Mouse (Mus musculus) layer of hippocampus, postnatal 10 days (tissue): ENCODE measurements at regions not wholly inside any gene's neighbourhood (a gene's known extent, or its start where the extent isn't known, plus 50 kb on each side); places are given as distances from the start of the nearest gene placed in this dataset.

Experiments used
- DNase-seq, 2 experiments: peaks; one replicate each; pipeline ENCODE4 v3.0.0; 2021; ENCODE audit warnings: low spot score in 2 of 2

DNA sequence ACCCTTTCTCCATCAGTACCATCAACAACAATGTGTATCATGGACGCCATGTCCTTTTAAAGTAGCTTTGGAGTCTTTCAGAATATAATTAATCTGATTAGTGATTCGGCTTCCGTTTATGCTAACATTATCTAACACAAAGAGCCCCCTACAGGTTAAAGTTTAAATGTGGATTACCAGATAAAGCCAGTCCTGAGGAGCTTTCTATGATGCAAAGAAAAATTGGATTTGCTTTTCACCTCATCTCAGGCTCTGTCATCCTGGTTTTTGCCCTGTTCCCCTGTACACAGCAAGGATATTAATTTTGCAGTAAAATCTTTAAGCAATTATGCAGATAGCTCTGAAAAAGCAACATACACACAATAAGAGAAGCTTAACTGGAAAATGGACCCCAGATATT is 412.7 kb upstream of the Tbc1d2b start:
- DNase-seq, result no peak

- no peak for DNase-seq
Observed at GRCm38 (mm10) chr9:90690066-90690465, 419.5 kb upstream of the Tbc1d2b start.

GRCm38 (mm10) chr9:90691137-90691536 is 420.5 kb upstream of the Tbc1d2b start:
- no peak for DNase-seq

- DNase-seq, result no peak
Observed at GRCm38 (mm10) chr9:90691676-90692661, 421.4 kb upstream of the Tbc1d2b start.

GRCm38 (mm10) chr9:90693031-90693671 is 422.5 kb upstream of the Tbc1d2b start:
- DNase-seq, result no peak

DNA sequence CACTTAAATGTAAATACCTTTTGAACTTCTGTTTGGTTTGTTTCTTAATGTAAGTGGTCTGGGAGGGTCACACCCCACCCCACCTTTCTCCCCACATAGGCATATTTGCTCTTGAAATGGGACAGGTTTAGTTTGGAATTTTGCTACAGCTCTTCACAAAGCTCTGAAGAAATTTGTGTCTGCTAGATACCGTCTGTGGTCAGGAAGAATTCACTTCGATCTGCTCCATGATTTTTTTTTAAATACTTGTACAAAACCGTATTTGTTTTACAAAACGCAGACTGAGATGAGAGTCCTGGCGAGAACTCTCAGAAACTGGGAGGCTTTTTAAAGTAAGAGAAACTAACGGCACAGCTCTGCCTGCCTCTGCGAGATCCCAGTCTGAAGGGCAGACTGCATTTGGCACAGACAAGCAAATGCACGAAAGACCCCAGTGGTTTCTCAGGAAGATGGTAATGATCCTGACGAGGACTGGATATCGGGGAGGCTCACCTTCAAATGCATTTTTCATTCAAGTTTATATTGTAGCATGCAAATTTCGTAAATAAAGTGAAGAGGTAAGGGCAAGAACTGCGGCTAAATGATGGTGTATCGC is 423.5 kb upstream of the Tbc1d2b start:
- DNase-seq, result peak in 1 of 2 experiments; percentile 11

- DNase-seq, result no peak
Observed at GRCm38 (mm10) chr9:90695693-90696092, 425.1 kb upstream of the Tbc1d2b start.

DNA sequence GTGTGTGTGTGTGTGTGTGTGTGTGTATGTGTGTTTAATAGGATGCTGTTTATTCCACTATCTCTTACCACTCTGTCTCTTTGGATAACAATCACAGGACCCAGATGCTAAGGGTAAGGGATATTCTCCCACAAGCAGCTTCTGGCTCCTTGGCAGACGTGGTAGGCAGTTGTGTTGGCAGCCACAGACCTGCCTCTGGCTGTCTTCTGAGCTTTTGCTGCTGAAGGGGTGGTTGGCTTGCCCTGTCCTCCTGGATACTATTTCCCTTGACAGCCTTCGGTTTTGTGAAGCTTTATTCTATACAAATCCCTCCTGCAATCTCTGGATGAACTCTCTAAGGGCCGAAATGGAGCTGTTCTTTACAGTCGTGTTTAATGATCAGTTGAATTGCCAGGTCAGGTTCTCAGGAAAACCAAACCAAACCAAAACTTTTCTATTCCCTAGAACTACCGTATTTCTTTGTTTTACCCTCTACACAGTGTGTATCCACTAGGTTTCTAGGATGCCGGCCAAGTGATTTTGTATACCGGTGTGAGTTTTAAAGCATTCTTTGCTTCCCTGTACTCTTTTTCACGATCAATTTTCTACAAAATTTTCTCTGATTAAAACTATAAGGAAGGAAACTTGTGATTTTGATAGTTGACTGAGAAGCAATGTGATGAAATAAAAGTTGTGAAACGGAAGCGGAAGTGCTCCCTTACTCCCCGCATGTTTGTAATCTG is 426.8 kb upstream of the Tbc1d2b start:
- DNase-seq, result peak in 1 of 2 experiments; percentile 10

DNA sequence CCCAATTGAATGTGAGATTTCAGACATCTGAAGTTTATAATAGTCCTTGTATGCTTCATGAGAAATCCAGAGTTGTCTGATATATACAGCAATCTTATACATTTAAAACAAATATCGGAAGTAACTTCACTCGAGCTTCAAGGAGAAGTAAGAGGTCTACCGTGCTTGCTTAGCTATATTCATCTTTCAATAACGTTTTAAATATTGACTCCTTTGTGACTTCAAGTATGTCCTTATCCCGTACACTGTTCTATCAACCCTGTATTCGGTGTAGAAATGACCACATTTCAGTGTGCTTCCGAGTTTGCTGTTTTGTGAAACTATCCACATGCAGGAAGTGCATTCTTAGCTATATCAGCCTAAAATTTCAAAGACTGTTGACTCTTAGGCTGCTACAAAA is 427.8 kb upstream of the Tbc1d2b start:
- DNase-seq, result no peak

DNA sequence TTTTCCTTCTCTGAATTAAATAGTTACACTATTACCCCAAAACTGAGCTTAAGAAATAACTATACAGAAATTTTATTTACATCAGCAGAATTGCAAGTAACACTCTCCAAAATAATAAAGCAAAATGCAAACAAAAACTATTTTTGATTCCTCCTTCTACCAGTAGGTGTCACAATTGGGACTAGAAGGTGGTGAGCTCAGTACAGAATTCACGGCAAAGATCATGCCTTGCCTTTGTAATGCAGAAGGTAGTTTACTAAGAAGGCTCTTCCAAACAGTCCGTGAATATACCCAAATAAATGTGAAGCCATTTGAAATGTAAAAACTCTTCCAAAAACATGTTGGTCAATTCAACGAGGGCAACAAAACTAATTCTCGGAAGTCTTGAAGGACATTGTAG is 428.5 kb upstream of the Tbc1d2b start:
- peak in 1 of 2 experiments; percentile 12 for DNase-seq

- DNase-seq, result peak; percentile 12 to 24
Observed at GRCm38 (mm10) chr9:90700236-90701179, 429.9 kb upstream of the Tbc1d2b start.

- no peak for DNase-seq
Observed at GRCm38 (mm10) chr9:90701180-90701765, 430.7 kb upstream of the Tbc1d2b start.

GRCm38 (mm10) chr9:90713685-90714084 is 443.1 kb upstream of the Tbc1d2b start:
- DNase-seq, result no peak

DNA sequence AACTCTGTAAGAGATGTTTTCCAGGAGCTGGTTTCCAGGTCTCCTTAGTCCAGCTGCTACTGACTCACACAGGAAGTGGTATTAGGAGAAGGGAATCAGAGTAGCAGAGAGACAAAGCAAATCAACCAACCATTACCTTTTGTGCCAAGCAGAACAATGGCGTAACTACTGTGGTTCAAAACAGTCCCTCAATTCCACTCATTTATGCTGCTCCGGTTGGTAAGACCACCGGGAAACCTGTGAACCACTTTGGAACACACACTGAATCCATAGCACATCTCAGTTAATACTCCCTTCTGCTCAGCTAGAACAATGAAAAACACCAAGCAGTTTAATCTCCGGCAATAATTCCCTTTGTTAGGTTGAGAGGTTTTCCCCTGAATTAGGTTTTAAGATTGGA is 460.8 kb upstream of the Tbc1d2b start:
- DNase-seq, result no peak

DNA sequence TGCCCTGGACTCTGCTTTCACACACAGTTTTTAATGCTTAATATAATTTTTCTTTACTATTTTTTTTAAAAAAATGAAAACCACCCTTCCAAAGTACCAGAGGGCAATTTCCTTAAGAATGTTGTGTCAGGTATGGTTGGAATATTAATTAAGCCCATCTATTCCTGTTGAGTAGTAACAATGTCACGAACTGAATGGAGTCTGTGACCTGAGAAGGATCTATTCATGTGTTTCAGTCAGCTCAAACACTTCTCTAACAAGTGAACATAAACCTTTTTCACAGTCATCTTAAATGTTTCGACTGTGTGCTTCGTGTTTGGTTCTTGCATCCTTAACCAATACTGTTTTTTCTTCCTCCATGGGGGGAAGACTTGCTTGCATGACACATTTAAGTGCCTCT is 486.6 kb upstream of the Tbc1d2b start:
- no peak for DNase-seq

GRCm38 (mm10) chr9:90774296-90774695 is 503.7 kb upstream of the Tbc1d2b start:
- no peak for DNase-seq

DNA sequence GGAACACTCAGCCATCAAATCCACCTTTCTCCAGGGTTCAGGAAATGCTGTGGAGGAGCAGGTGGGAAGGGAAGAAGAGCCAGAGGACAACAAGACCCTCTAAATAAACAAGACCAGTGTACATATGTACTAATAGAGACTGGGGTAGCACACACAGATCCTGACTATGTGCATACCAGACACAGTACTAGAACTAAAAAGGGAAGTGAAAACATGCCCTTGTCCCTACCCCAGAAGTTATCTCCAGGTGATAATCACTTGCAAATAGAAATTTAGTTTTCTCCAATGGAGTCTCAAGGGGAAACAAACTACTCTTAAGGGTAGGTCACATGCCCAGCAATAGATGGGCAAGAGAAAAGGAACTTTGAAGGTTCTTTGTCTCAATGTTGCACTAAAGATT is 518.9 kb upstream of the Tbc1d2b start:
- no peak for DNase-seq

DNA sequence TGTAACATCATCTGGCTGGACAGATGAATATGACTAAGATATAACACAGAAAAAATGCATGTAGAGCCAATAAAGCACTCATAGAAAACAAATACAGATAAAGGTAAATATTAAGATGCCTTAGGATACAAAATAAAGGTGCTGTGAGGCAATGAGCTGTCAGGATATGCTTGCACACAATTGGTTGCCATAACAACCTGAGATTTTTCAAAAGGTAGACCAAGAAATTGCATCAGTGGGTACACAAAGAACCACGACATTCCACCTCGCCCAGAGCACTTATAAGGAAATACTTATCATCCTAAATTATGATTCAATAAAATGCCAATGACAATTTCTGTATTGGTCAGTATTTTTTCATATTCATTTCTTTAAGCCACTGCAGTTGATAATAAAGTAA is 521.3 kb upstream of the Tbc1d2b start:
- DNase-seq, result no peak

DNA sequence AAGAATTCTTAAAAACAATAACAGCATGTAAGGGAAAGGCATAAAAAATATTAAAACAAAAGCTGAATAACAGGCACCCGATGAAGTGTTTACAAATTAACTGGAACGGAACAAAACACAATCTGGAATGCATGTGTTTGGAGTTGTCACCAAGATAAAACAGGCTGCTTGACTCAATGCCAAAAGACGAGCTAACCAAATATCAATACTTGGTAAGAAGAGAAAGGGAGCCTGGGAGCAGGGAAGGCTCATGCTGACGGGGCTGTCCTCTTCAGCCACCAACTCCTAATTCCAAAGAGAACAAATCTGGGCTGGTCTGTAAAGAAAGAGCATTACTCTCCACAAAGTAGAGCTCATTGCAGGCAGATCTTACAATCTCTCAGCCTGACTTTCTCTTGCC is 545.4 kb upstream of the Zic4 start:
- DNase-seq, result no peak
